24 mouse cellular contexts compared by ENCODE assay signal in genomic region chr3:142696517-142696916, GRCm38 (mm10).
"Had no signal": no experiment of that assay in that cellular context is flagged by ENCODE, and none has a peak within 500 bp of the region (broad histone marks: within the 10 kb centered on the region; RNA-seq: fewer than 3 reads in every experiment).

No protein-coding gene starts in this region.

- H3K27ac ChIP-seq: gastrocnemius, adult 2 months; heart, adult 2 months; heart, embryonic 13.5 days; heart, embryonic 15.5 days; hindbrain, embryonic 13.5 days; hindbrain, embryonic 15.5 days; hindbrain, postnatal 0 days; intestine, embryonic 15.5 days; layer of hippocampus, adult 2 months; left cerebral cortex, adult 2 months; limb, embryonic 10.5 days; limb, embryonic 12.5 days had no signal

- H3K4me3 ChIP-seq: gastrocnemius, adult 2 months; heart, adult 2 months; heart, embryonic 13.5 days; heart, embryonic 15.5 days; hindbrain, embryonic 13.5 days; hindbrain, embryonic 15.5 days; intestine, embryonic 15.5 days; layer of hippocampus, adult 2 months; left cerebral cortex, adult 2 months; limb, embryonic 10.5 days; limb, embryonic 12.5 days had no signal

- H3K36me3 ChIP-seq: heart, embryonic 13.5 days; heart, embryonic 15.5 days; hindbrain, embryonic 13.5 days; hindbrain, embryonic 15.5 days; intestine, embryonic 15.5 days; limb, embryonic 10.5 days; limb, embryonic 12.5 days had no signal

- H3K27me3 ChIP-seq: heart, embryonic 13.5 days; heart, embryonic 15.5 days; intestine, embryonic 15.5 days had no signal

- ATAC-seq: hindbrain, postnatal 0 days; intestine, embryonic 15.5 days; intestine, postnatal 0 days had no signal

- DNase-seq: gastrocnemius, adult 2 months; gastrocnemius, postnatal 10 days; gastrocnemius, postnatal 25 days; heart, adult 11 months; heart, adult 2 months; heart, postnatal 14 days; heart, postnatal 36 days; kidney, adult 18-20 months; kidney, adult 8-10 months; kidney, postnatal 10 days; kidney, postnatal 25 days; kidney, postnatal 4 days; liver had no signal
